Mouse (Mus musculus) ES-E14 (cell line): ENCODE measurements around the gene Tmem123.

Source experiments
- CHD2 ChIP-seq: IDR thresholded peaks from 2 replicates; pipeline ENCODE4 v1.6.1; 2014; ENCODE audit warnings: mild to moderate bottlenecking, low read depth, low read length, inconsistent platforms
- ZC3H11A ChIP-seq: IDR thresholded peaks from 2 replicates; pipeline ENCODE4 v1.6.1; 2012; ENCODE audit warnings: low read depth, mild to moderate bottlenecking, inconsistent platforms, low read length, borderline replicate concordance
- ZNF384 ChIP-seq: IDR thresholded peaks from 2 replicates; pipeline ENCODE4 v1.6.1; 2012; ENCODE audit warnings: low read depth, low read length, inconsistent platforms

GRCm38 (mm10) chr9:7805101-7805506 is 41.3 kb downstream of the Tmem123 start:
- TF ChIP-seq ZNF384: no peak
- no peak for TF ChIP-seq CHD2
- TF ChIP-seq ZC3H11A: no peak
